Comparison of ENCODE assay signal across 22 mouse cellular contexts in genomic region chr11:116541183-116541582, GRCm38 (mm10). TPM values are rescaled to one million over a fixed set of nuclear protein-coding genes. Genes with fewer than 3 reads are reported as not detected.
"Had no signal": no experiment of that assay in that cellular context is flagged by ENCODE, and none has a peak within 500 bp of the region (broad histone marks: within the 10 kb centered on the region; RNA-seq: fewer than 3 reads in every experiment).

No protein-coding gene starts in this region.

- ATAC-seq: midbrain, embryonic 16.5 days had no signal

- H3K4me3 ChIP-seq: midbrain, embryonic 10.5 days; midbrain, embryonic 12.5 days; myocyte; neural tube, embryonic 12.5 days had no signal

- H3K27ac ChIP-seq: midbrain, embryonic 10.5 days; midbrain, embryonic 12.5 days; neural tube, embryonic 12.5 days had no signal

- H3K4me1 ChIP-seq: midbrain, embryonic 10.5 days; midbrain, embryonic 12.5 days; neural tube, embryonic 12.5 days had no signal

- DNase-seq: lung, adult 18-20 months; lung, embryonic 14.5 days; lung, postnatal 10 days; lung, postnatal 4 days; midbrain, embryonic 14.5 days; right cerebral cortex, postnatal 14 days; spleen, adult 18-20 months; thymus, adult 2 months; thymus, postnatal 25 days; thymus, postnatal 4 days had no signal

- H3K9me3 ChIP-seq: midbrain, embryonic 10.5 days; midbrain, embryonic 12.5 days; neural tube, embryonic 12.5 days had no signal

- H3K4me2 ChIP-seq: lung, embryonic 14.5 days; midbrain, embryonic 12.5 days; neural tube, embryonic 12.5 days had no signal

- H3K27me3 ChIP-seq: neural tube, embryonic 12.5 days had no signal

- H3K9ac ChIP-seq: lung, embryonic 14.5 days; midbrain, embryonic 12.5 days; neural tube, embryonic 12.5 days had no signal

RNA-seq across cellular contexts. Expression of gene Sphk1, which starts 10.5 kb away (rescaled TPM):
- total RNA-seq: neutrophil, adult 5-6 weeks had no signal

RNA-seq across cellular contexts. Expression of gene Aanat, which starts 45.0 kb away (rescaled TPM):
- total RNA-seq: megakaryocyte, adult 5-6 weeks; megakaryocyte-erythroid progenitor cell, adult 5-6 weeks; neutrophil, adult 5-6 weeks had no signal
- polyA plus RNA-seq: liver, embryonic 16.5 days; lung, embryonic 14.5 days; lung, embryonic 16.5 days; midbrain, embryonic 10.5 days; myocyte; neural tube, embryonic 12.5 days; stomach, embryonic 14.5 days; stomach, embryonic 16.5 days; thymus, adult 2 months had no signal
